Mouse (Mus musculus): ENCODE measurements at regions not wholly inside any gene's neighbourhood (a gene's known extent, or its start where the extent isn't known, plus 50 kb on each side); places are given as distances from the start of the nearest gene placed in this dataset.
A peak's percentile ranks its signal among the peaks of the same experiment; 100 is the strongest.

DNA sequence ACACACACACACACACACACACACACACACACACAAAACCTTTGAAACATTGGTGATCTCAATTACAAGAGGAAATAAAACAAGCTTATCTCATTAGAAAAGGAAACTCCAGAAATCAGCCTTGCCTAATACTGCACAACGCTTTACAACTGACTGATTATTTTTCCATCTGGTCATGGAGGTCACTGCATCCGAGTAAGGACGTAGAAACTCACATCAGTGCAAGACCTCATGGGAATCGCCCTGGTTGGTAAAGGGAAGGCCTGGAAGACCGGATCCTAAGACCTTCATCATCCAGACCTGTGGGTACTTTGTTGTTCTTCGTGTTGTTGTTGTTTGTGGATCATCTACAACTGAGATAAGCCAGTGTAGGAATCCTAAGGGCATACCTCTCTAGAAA is 77.8 kb upstream of the Sestd1 start:
- DNase-seq, result no peak

DNA sequence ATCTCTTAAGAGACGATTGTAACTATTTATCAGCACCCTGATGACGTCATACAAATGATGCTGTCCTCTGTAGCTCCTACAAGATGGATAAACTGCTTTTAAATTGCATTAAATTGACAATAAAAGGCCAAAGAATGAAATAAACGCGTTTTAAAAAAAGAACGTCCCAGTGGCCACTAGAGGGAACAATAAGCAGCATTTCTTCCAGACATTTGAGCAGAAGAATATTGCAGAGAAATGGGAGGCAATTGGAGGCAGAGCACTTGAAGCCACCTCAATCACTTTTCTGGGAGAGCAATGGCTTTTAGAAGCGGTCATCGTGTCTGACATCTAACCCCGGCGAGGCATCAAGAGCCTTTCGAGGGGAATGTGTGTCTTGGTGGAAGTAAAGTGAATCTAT is 76.4 kb upstream of the Sestd1 start:
- DNase-seq, result no peak

DNA sequence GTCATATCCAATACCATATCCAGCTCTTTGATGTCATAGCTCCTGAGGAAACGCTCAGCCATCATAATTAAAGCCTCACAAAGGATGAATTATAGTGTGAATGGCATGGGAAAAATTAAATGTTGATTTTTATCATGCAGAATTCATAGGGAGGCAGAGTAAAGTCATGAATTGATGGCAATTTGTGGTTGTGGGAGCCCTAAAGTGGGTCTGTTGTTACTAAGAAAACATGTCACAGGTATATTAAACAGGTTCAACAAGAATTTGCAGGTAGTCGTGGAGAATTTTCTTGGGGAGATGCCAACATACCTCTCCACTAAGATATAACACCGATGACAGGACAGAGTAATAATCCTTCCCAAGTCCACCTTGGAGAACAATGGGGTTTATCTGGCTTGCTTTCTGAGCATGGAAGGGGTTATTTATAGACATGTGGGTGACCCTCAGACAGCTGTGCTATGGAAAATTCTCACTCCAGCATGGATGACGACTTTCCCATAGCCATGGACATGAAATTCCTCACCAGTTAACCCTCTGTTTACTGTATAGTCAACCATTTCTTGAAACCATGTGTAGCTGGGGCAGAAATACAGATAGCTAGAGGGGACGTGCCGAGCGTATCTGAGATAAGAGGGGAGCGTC is 71.7 kb upstream of the Sestd1 start:
- DNase-seq, result no peak

DNA sequence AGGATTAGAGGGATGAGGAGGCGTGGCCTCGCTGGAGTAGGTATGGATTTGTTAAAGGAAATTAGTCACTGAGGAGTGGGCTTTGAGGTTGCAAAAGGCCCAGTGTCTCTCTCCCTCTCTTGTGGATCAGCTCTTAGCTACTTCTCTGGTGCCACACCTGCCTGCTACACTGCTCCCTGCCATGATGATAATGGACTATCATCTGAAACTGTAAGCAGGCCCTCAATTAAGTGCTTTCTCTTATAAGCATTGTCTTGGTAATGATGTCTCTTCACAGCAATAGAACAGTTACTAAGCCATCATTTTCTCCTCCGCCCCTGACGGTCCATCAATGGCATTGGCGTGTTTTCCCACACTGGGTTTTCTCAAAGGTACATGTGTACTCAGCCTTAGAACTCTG is 66.6 kb upstream of the Sestd1 start:
- DNase-seq, result no peak

DNA sequence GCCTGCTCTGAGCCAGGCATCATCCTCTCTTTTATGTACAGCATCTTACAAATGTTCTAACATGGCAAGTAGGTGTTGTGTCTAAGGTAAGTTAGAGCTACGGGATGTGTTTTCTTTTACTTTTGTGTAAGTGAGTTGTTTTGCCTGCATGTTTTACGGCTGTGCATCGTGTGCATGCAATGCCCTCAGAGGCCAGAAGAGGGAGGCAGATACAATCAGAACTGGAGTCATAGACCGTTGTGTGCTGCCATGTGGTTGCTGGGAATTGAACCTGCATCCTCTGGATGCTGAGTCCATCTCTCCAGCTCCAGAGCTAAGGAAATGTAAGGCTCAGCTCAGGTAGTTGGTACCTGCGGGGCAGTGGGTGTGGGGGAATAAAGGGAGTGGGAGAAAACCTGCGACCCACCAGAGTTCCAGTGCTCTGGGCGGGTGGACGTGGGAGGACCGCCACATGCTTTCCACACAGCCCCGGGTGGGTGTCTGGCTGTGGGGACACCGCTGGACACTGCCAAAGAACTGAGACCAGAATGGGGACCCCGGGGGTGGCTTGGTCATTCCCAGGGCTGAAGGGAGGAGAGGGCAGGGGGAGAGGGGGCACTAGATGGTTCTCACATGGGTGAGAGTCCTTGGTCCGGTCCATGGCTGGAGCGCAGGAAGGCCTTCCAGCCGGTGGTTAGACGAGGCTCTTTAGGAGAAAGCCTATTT is 63.5 kb upstream of the Sestd1 start:
- DNase-seq, result no peak

DNA sequence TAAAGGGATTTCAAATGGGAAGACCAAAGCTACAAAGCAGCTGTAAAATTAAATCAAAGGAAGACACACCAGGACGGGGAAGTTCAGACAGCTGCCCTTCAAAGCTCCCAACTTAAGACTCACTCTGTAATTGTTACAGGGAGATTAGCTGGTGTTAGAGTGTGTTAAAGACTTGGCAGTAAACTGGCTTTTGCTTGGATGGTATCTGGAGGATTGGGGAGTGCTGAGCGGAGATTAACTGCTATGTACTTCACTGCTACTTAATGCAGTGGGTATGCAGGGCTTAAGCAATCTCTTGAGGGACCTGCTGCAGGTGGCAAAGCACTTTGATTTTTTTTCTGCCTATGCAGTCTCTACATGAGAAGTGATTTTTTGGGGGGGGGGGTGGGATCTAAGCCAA is 62.0 kb upstream of the Sestd1 start:
- no peak for DNase-seq

DNA sequence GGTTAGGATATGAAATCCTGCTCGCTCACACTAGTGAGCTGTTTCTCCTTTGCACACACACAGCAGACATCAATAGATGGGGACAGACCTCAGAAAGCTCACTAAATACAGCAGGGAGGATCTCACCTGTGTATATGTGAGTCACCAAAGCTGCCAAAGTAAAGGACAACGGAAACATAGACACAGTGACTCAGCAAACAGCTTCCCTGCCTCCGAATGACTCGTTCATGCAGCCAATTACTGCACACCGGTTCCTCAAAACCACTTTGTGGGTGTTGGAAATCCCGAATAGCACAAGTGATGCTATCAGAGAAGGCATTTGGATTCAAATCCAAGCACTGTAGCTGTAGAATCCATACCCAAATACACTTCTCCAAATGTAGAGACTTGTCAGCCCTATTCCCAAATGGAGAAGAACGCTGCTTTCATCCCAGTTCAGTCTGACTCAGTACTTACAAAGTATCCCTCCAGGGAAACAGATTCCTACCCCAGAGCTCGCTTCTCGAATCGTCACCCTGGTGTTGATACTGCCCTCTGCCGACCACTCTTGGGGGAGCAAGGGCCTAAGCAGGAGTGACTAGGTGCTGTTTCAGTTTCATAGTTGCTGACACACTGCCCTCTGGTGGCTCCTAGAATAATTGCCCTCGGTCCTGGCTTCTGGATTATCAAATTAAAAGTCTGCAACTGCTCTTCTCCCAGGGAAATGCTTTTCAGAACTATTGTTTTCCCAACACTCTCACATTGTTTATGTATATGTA is 61.4 kb upstream of the Sestd1 start:
- peak; percentile 90 for DNase-seq

DNA sequence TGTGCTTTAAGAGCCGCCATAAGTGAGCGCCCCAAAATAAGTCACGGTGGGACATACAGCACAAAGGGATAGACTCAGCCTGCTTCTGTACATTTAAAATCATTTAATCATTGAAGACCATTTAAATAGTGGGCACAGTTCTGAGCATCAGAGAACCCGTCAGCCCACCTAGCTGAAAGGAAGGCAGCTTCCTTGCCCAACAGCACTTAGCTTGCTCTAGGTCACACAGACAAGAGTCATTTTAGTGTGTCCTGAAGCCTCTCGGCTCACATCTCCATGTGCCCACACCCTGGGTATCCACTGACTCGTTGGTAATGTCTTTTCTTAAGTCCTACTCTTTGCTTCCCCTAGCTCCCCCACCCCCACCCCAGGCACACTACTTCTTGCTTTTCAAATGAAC is 59.7 kb upstream of the Sestd1 start:
- DNase-seq, result no peak

DNA sequence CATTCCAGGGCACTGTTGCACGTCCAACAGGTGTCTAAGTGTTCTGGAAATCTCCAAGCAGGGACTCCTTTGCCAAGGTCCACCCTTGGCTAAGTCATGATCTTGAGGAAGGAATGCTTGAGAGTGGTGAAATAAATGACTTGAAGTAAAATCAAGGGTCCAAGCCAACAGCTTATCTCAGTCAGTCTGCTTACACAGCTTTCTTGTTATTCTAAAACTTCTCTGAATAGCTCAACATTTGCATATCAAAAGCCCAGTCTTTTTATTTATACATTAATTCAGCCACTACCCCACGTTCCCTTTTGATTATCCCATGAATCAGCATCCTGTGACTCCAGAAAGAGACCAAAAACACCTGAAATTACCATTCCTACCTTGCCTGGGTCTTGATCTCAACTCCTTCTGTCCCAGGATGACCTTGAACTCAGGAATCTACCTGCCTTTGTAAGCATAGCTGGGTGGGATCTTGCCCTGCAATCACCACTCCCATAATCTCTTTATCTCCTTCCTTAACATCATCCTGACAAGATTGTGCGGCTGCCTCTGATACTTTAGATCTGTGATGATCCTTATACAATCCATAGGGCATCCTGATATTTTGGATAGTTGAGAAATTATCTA is 57.5 kb upstream of the Sestd1 start:
- DNase-seq, result no peak

DNA sequence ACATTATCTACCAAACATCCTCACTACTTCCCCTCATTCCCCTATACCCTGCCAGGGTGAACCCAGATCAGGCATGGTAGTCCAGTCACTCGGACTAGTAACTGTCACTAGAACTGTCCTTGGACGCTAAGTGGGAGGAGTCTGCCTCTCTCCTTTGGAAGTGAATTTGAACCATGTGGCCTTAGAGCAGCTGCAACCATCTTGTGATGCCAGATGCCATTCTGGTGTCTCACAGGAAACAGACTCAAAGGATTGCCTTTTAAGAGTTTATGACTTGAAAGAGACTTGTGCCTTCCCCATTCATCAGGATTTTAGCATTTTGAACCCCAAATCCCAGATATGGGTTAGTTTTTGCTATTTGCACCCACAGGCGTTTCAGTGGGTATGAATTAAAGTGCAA is 56.9 kb upstream of the Sestd1 start:
- no peak for DNase-seq

DNA sequence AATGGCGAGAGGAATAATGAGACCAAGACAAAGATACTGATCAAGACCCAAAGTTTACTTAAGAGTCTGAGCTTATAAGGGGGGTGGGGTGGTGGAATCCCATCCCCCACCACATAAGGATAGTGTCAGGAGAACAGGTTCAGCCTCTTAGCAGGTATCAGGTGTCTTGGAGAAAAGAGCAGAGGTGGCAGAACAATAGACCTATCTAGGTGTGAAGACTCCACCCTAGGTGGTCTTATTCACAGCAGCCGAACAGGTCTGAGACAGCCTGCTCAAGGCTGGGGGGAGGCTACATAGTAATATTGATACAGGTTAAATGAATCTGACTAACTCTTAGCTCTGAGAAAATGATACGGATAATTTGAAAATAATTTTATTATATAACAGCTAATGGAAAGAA is 56.4 kb upstream of the Sestd1 start:
- DNase-seq, result no peak

DNA sequence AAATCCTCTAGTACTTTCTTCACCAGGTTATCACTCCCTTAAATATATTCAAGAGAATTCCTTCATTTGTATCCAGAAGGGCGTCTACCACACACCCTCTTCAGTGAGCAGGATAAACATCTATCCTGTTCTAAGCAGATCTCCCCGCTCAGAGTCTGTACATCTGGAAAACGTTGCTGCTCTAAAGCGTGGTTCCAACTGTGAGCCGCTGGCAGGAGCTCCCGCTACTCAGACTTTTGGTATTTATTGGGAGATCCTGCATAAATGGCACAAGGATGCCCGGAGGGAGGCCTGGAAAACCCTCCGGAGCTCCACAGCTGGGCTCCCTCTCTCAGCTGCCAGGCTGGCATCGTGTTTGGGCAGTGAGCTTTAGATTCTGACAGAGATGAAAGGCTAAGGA is 54.3 kb upstream of the Sestd1 start:
- no peak for DNase-seq

DNA sequence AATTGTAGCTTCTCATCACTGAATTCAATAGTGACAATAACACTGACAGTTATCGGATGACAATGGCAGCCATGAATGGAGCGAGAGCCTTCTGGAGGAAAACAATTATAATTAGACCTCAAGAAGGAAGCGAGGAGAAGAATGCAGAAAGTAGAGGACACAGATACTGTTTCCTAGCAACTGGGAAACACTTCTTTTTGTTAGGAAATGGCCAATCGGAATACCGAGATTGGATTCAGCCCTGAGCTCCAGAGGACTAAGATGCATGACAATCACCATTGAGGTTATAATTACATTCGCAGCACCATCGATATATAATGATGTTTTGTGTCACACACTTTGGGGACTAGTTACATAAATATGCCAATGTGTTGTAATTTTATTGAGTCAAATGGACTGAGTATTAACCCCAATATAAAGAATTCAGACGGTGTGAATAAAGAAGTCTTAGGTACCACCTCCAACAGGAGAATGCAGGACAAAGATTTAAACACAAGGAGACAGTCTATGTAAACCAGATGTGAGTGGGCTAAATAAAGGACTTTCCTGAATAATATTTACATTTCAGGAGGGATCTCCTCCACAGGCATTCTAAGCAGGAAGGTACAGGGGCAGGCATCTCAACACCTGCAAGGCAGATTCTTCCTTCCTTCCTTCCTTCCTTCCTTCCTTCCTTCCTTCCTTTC is 53.1 kb upstream of the Sestd1 start:
- DNase-seq, result no peak
